Comparison of ENCODE assay signal across 12 mouse cellular contexts in genomic region chr19:57473301-57473700, GRCm38 (mm10). TPM values are rescaled to one million over a fixed set of nuclear protein-coding genes. Genes with fewer than 3 reads are reported as not detected.
DNase-seq lines count a peak whose midpoint lies in the region; ATAC-seq and TF ChIP-seq lines count a peak whose summit lies in the region.
"Had no signal": no experiment of that assay in that cellular context is flagged by ENCODE, and none has a peak within 500 bp of the region (broad histone marks: within the 10 kb centered on the region; RNA-seq: fewer than 3 reads in every experiment).

No protein-coding gene starts in this region.

- 41% methylated on average over 16 of the region's 16 CpGs for WGBS in heart, embryonic 13.5 days
- WGBS in midbrain, embryonic 13.5 days, result 46% methylated on average over 16 of the region's 16 CpGs

- peak overlapping the region; percentile 47 for H3K4me2 ChIP-seq in heart, embryonic 13.5 days
- H3K4me2 ChIP-seq in midbrain, embryonic 13.5 days (replicated peaks), result no peak overlapping the region
- H3K4me2 ChIP-seq: liver, embryonic 12.5 days had no signal

- H3K9me3 ChIP-seq in heart, embryonic 13.5 days, result no peaks in the 10 kb centered on the region
- H3K9me3 ChIP-seq in midbrain, embryonic 13.5 days, result no peaks in the 10 kb centered on the region
- H3K9me3 ChIP-seq: liver, embryonic 12.5 days had no signal

- no peak for DNase-seq in gastrocnemius, adult 2 months
- no peak for DNase-seq in gastrocnemius, postnatal 10 days
- DNase-seq in brain, embryonic 14.5 days (ENCODE audit: low read depth), result peak; percentile 73
- no peak for DNase-seq in thymus, postnatal 36 days
- DNase-seq in layer of hippocampus, adult 11-12 months (ENCODE audit: low spot score), result no peak
- no peak for DNase-seq in frontal cortex, postnatal 25 days (ENCODE audit: low spot score in 2 of 2)
- DNase-seq: adrenal gland, adult 2 months; thymus, postnatal 25 days had no signal

- H3K9ac ChIP-seq in heart, embryonic 13.5 days, result no peak overlapping the region
- no peak overlapping the region for H3K9ac ChIP-seq in midbrain, embryonic 13.5 days (replicated peaks)
- H3K9ac ChIP-seq: liver, embryonic 12.5 days had no signal

- no peak overlapping the region for H3K27ac ChIP-seq in gastrocnemius, adult 2 months
- peak overlapping the region; percentile 30 for H3K27ac ChIP-seq in heart, embryonic 13.5 days (replicated peaks)
- peak overlapping the region; percentile 36 for H3K27ac ChIP-seq in midbrain, embryonic 13.5 days
- H3K27ac ChIP-seq: kidney, postnatal 0 days; liver, embryonic 12.5 days had no signal

- ATAC-seq in heart, embryonic 13.5 days (ENCODE audit: extremely low read depth, insufficient number of reproducible peaks, low FRiP score, low TSS enrichment), result peak; percentile 58; the same call in 1 of the 2 replicates
- ATAC-seq in midbrain, embryonic 13.5 days, result peak; percentile 59
- ATAC-seq: liver, embryonic 12.5 days had no signal

- peaks cover 33% of the 10 kb centered on the region for H3K4me1 ChIP-seq in heart, embryonic 13.5 days
- H3K4me1 ChIP-seq in midbrain, embryonic 13.5 days (replicated peaks), result peaks cover 40% of the 10 kb centered on the region

- no peak for TF ChIP-seq CTCF in gastrocnemius, adult 2 months (IDR thresholded peaks at IDR 0.05)
- TF ChIP-seq CTCF in brain, embryonic 14.5 days (IDR thresholded peaks at IDR 0.05; ENCODE audit: borderline replicate concordance, extremely low read depth, insufficient read depth, insufficient read length), result no peak

- TF ChIP-seq POLR2A in brain, embryonic 14.5 days (IDR thresholded peaks at IDR 0.05; ENCODE audit: borderline replicate concordance, extremely low read depth, insufficient read depth, insufficient read length, poor library complexity, severe bottlenecking), result no peak

- peaks cover 18% of the 10 kb centered on the region for H3K36me3 ChIP-seq in heart, embryonic 13.5 days
- H3K36me3 ChIP-seq in midbrain, embryonic 13.5 days, result peaks cover 10% of the 10 kb centered on the region

- H3K4me3 ChIP-seq in gastrocnemius, adult 2 months, result peak overlapping the region; percentile 17; the same call in 1 of the 2 replicates
- no peak overlapping the region; the same call in 1 of the 2 replicates for H3K4me3 ChIP-seq in heart, embryonic 13.5 days
- no peak overlapping the region for H3K4me3 ChIP-seq in midbrain, embryonic 13.5 days (replicated peaks)
- H3K4me3 ChIP-seq: liver, embryonic 12.5 days had no signal

- intact Hi-C loops in gastrocnemius, adult 2 months (cut with DNase I), result no loop called here

- peaks cover 8% of the 10 kb centered on the region; the same call in 1 of the 2 replicates for H3K27me3 ChIP-seq in heart, embryonic 13.5 days (replicated peaks)
- no peaks in the 10 kb centered on the region for H3K27me3 ChIP-seq in midbrain, embryonic 13.5 days
- H3K27me3 ChIP-seq: liver, embryonic 12.5 days had no signal

RNA-seq across cellular contexts. Expression of gene Trub1, which starts 20.6 kb away (rescaled TPM):
- total RNA-seq in gastrocnemius, adult 2 months (2021), result 1 to 10 TPM; 3.8 to 6.9 TPM
- 10 to 100 TPM in 1 of 2 experiments, 1 to 10 TPM in 1; 8.0 to 10.8 TPM for total RNA-seq in gastrocnemius, postnatal 10 days (2021)
- polyA plus RNA-seq in brain, embryonic 14.5 days (2012; rRNA removed), result 19.8 and 21.6 TPM in 2 replicates
- polyA plus RNA-seq in heart, embryonic 13.5 days (2015; fragmentation: Nextera tagmentation; extraction: Ambion mirVana), result 11.0 and 12.4 TPM in 2 replicates
- polyA plus RNA-seq in midbrain, embryonic 13.5 days (2015; fragmentation: Nextera tagmentation; extraction: Ambion mirVana), result 14.2 and 15.1 TPM in 2 replicates
